In genomic region chr3:59107439-59107838, GRCm38 (mm10) we compare ENCODE assay signal across 34 mouse cellular contexts.
"Had no signal": no experiment of that assay in that cellular context is flagged by ENCODE, and none has a peak within 500 bp of the region (broad histone marks: within the 10 kb centered on the region; RNA-seq: fewer than 3 reads in every experiment).

No protein-coding gene starts in this region.

- H3K27me3 ChIP-seq: heart, embryonic 13.5 days; heart, embryonic 15.5 days; hindbrain, embryonic 12.5 days; hindbrain, embryonic 13.5 days; hindbrain, embryonic 15.5 days; intestine, embryonic 15.5 days; kidney, embryonic 15.5 days had no signal

- H3K36me3 ChIP-seq: heart, embryonic 13.5 days; heart, embryonic 15.5 days; hindbrain, embryonic 10.5 days; hindbrain, embryonic 12.5 days; hindbrain, embryonic 13.5 days; hindbrain, embryonic 15.5 days; intestine, embryonic 15.5 days; kidney, embryonic 15.5 days had no signal

- H3K4me2 ChIP-seq: heart, embryonic 11.5 days; heart, embryonic 13.5 days; heart, embryonic 15.5 days; hindbrain, embryonic 12.5 days; hindbrain, embryonic 13.5 days; hindbrain, embryonic 14.5 days; hindbrain, embryonic 15.5 days; intestine, embryonic 15.5 days; kidney, embryonic 15.5 days had no signal

- H3K4me3 ChIP-seq: heart, embryonic 13.5 days; heart, embryonic 15.5 days; hindbrain, embryonic 10.5 days; hindbrain, embryonic 12.5 days; hindbrain, embryonic 13.5 days; hindbrain, embryonic 15.5 days; intestine, embryonic 15.5 days; kidney, embryonic 15.5 days; layer of hippocampus, adult 2 months; left cerebral cortex, adult 2 months had no signal

- DNase-seq: heart, postnatal 10 days; heart, postnatal 14 days; heart, postnatal 36 days; heart, postnatal 4 days; kidney, adult 11 months; kidney, adult 18-20 months; kidney, adult 2 months; kidney, adult 8-10 months; kidney, adult 9 months; kidney, postnatal 10 days; kidney, postnatal 14 days; kidney, postnatal 25 days; kidney, postnatal 36 days; kidney, postnatal 4 days; layer of hippocampus, adult 9-11 months; layer of hippocampus, postnatal 36 days had no signal

- H3K9me3 ChIP-seq: heart, embryonic 13.5 days; heart, embryonic 15.5 days; hindbrain, embryonic 10.5 days; hindbrain, embryonic 12.5 days; hindbrain, embryonic 13.5 days; hindbrain, embryonic 15.5 days; intestine, embryonic 15.5 days; kidney, embryonic 15.5 days had no signal

- ATAC-seq: hindbrain, embryonic 16.5 days; hindbrain, postnatal 0 days; inflammation-experienced regulatory T-cells, adult 6 months; intestine, embryonic 15.5 days; intestine, embryonic 16.5 days; intestine, postnatal 0 days had no signal

- H3K4me1 ChIP-seq: hindbrain, embryonic 10.5 days; hindbrain, embryonic 12.5 days; hindbrain, embryonic 13.5 days; hindbrain, embryonic 15.5 days; intestine, embryonic 15.5 days; kidney, embryonic 15.5 days had no signal

- H3K9ac ChIP-seq: heart, embryonic 13.5 days; heart, embryonic 15.5 days; hindbrain, embryonic 12.5 days; hindbrain, embryonic 13.5 days; hindbrain, embryonic 14.5 days; hindbrain, embryonic 15.5 days; intestine, embryonic 15.5 days; kidney, embryonic 15.5 days had no signal

- H3K27ac ChIP-seq: heart, embryonic 13.5 days; heart, embryonic 15.5 days; hindbrain, embryonic 10.5 days; hindbrain, embryonic 12.5 days; hindbrain, embryonic 13.5 days; hindbrain, embryonic 14.5 days; hindbrain, embryonic 15.5 days; hindbrain, postnatal 0 days; intestine, embryonic 15.5 days; kidney, embryonic 15.5 days; kidney, postnatal 0 days; layer of hippocampus, adult 2 months; left cerebral cortex, adult 2 months had no signal
